Mouse (Mus musculus): ENCODE measurements around the gene Bach1. TPM values are rescaled to one million over a fixed set of nuclear protein-coding genes. Genes with fewer than 3 reads are reported as not detected.

The Bach1 gene
- polyA plus RNA-seq, 1 experiment = 0.85 TPM

GRCm38 (mm10) chr16:87724826-87725225, 26.1 kb downstream of the Bach1 start:
- H3K36me3 ChIP-seq (ENCODE audit: control insufficient read depth) = peaks cover 98% of the 10 kb centered on the region
- no peak for TF ChIP-seq TAL1 (IDR thresholded peaks at IDR 0.05; ENCODE audit: low read length)
- TF ChIP-seq GATA1 (IDR thresholded peaks at IDR 0.05; ENCODE audit: low read length) = no peak
- no peaks in the 10 kb centered on the region for H3K9me3 ChIP-seq (ENCODE audit: control insufficient read depth, low read length)
- H3K27me3 ChIP-seq (ENCODE audit: control insufficient read depth) = no peaks in the 10 kb centered on the region
- no peak overlapping the region for H3K4me3 ChIP-seq (replicated peaks)
- peaks cover 26% of the 10 kb centered on the region for H3K4me1 ChIP-seq (ENCODE audit: control insufficient read depth)

DNA sequence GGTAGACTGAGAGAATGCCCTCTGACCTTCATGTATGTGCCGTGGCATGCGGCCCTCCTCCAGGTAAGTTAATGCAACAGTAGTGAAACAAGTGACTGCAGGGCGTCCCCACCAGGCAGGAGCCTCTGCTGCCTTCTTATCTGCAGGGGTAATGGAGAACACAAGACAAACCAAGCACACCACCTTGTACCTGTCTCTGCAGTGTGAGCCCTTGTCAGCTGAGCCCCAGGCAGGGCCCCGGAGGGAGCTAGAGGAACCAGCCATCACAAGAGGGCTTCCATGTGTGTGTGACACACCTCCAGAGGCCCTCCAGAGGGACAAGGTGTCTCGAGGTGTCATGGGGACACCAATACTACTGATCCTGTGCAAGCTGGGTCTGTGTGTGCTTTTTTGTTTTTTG, 26.5 kb downstream of the Bach1 start:
- H3K4me1 ChIP-seq (ENCODE audit: control insufficient read depth) = peaks cover 22% of the 10 kb centered on the region
- H3K27me3 ChIP-seq (ENCODE audit: control insufficient read depth) = no peaks in the 10 kb centered on the region
- peaks cover 98% of the 10 kb centered on the region for H3K36me3 ChIP-seq (ENCODE audit: control insufficient read depth)
- no peaks in the 10 kb centered on the region for H3K9me3 ChIP-seq (ENCODE audit: control insufficient read depth, low read length)
- no peak for TF ChIP-seq TAL1 (IDR thresholded peaks at IDR 0.05; ENCODE audit: low read length)
- no peak for TF ChIP-seq GATA1 (IDR thresholded peaks at IDR 0.05; ENCODE audit: low read length)
- H3K4me3 ChIP-seq (replicated peaks) = no peak overlapping the region

DNA sequence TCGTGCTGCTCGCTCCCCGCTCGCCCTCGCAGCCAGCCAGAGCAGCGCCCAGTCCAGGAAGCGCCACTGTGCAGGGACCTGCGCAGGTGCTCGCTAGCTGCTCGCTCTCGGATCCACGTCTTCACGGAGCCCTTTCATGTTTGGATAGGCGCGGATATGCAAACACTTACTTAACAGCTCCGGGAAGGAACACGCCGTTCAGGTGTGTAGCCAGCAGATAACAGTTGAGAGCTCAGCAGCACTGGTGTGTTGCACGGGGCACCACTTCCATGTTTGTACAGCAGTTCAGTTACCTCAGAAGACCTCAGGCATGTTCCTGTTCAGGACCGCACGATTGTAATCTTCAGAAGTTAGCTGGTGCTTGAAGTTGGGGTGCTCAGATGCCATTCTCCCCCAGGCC, 27.2 kb downstream of the Bach1 start:
- peaks cover 98% of the 10 kb centered on the region for H3K36me3 ChIP-seq (ENCODE audit: control insufficient read depth)

DNA sequence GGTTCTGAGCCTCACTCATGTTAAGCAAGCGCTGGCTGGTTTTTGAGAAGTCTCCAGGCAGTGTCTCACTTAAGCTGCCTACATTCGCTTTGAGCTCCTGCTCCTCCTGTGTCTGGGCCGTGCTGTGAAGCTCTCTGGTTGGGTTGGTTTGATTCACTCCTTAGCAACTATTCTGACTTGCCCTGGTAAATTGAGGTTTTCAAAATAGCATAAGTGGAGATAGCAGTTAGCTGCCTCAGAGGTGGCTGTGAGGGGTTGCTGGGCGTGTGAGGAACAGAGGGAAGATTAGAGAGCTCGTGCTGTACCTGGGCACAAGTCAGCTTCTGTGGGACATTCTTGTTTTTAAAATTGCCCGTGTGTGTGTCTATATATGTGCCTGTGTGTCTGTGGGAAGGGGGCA, 27.6 kb downstream of the Bach1 start:
- H3K36me3 ChIP-seq (ENCODE audit: control insufficient read depth) = peaks cover 98% of the 10 kb centered on the region
- no peaks in the 10 kb centered on the region for H3K9me3 ChIP-seq (ENCODE audit: control insufficient read depth, low read length)
- TF ChIP-seq GATA1 (IDR thresholded peaks at IDR 0.05; ENCODE audit: low read length) (no peak), TAL1 (IDR thresholded peaks at IDR 0.05; ENCODE audit: low read length) (no peak)
- H3K4me3 ChIP-seq (replicated peaks) = no peak overlapping the region
- no peaks in the 10 kb centered on the region for H3K27me3 ChIP-seq (ENCODE audit: control insufficient read depth)
- peaks cover 16% of the 10 kb centered on the region for H3K4me1 ChIP-seq (ENCODE audit: control insufficient read depth)

More for the DNA sequence above, 27.2 kb downstream of the Bach1 start:
- Histone ChIP-seq H3K27me3 (ENCODE audit: control insufficient read depth) (no peaks in the 10 kb centered on the region), H3K4me1 (ENCODE audit: control insufficient read depth) (peaks cover 20% of the 10 kb centered on the region), H3K9me3 (ENCODE audit: control insufficient read depth, low read length) (no peaks in the 10 kb centered on the region), H3K4me3 (replicated peaks) (no peak overlapping the region)
- TF ChIP-seq TAL1 (IDR thresholded peaks at IDR 0.05; ENCODE audit: low read length) = no peak
- TF ChIP-seq GATA1 (IDR thresholded peaks at IDR 0.05; ENCODE audit: low read length) = no peak

DNA sequence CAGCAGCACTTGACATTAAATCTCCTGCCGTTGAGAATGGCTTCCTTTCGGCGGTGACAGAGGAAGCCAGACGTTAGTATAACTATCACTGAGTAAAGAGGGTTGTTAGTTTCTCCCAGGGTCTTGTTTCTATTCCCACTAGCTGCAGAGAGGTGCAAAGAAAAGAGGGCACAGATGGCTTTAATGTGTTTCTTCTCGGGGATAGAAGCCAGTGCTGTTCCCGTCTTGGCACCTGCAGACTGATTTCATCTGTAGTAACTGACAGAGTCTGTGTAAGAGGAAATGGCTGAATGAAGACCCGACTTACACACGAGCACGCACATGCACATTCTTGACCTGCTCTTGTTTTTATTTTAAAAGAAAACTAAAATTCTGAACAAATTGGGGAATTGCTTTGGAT, 28.5 kb downstream of the Bach1 start:
- Histone ChIP-seq H3K4me3 (replicated peaks) (no peak overlapping the region), H3K4me1 (ENCODE audit: control insufficient read depth) (peaks cover 16% of the 10 kb centered on the region), H3K36me3 (ENCODE audit: control insufficient read depth) (peaks cover 93% of the 10 kb centered on the region), H3K27me3 (ENCODE audit: control insufficient read depth) (no peaks in the 10 kb centered on the region), H3K9me3 (ENCODE audit: control insufficient read depth, low read length) (no peaks in the 10 kb centered on the region)
- no peak for TF ChIP-seq GATA1 (IDR thresholded peaks at IDR 0.05; ENCODE audit: low read length)
- TF ChIP-seq TAL1 (IDR thresholded peaks at IDR 0.05; ENCODE audit: low read length) = no peak

DNA sequence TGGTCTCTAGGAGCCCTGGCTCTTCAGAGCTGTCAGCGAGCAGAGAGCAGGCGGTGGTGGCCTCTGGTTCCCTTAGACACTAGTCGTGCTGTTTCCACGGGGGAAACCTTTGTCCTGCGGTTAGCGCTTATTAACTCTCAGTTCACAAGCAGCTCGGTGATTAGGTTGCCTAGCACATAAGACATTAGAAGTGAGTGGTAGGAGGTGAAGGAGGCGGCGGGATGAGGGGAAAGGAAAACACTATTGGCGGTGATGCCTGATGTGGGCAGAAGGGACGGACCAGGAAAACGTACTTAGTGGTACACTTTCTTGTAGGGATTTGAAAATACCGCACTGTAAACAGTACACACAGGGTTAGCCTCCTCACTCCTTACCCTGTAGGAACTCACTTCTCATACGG, 29.2 kb downstream of the Bach1 start:
- Histone ChIP-seq H3K36me3 (ENCODE audit: control insufficient read depth) (peaks cover 86% of the 10 kb centered on the region), H3K4me3 (replicated peaks) (no peak overlapping the region), H3K4me1 (ENCODE audit: control insufficient read depth) (peaks cover 16% of the 10 kb centered on the region), H3K27me3 (ENCODE audit: control insufficient read depth) (no peaks in the 10 kb centered on the region), H3K9me3 (ENCODE audit: control insufficient read depth, low read length) (no peaks in the 10 kb centered on the region)
- TF ChIP-seq GATA1 (IDR thresholded peaks at IDR 0.05; ENCODE audit: low read length) (no peak), TAL1 (IDR thresholded peaks at IDR 0.05; ENCODE audit: low read length) (no peak)

DNA sequence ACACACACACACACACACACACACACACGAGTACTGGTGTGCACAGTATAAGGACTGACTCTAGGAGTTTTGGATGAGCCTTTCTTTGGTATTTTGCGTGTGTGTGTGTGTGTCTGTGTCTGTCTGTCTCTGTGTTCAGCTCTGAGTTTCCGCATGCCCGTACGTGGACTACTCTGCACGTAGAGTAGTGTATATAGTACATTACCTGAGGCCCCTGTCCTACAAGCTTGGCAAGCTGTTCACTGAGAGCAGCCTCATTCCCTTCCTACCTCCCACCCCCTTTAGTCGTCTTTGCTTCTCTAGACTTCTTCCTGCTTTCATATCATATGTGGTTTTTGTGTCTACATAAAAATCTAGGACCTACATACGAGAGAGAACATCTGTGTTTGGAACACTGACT, 30.0 kb downstream of the Bach1 start:
- Histone ChIP-seq H3K27me3 (ENCODE audit: control insufficient read depth) (no peaks in the 10 kb centered on the region), H3K36me3 (ENCODE audit: control insufficient read depth) (peaks cover 85% of the 10 kb centered on the region), H3K4me1 (ENCODE audit: control insufficient read depth) (peaks cover 16% of the 10 kb centered on the region), H3K4me3 (replicated peaks) (no peak overlapping the region), H3K9me3 (ENCODE audit: control insufficient read depth, low read length) (no peaks in the 10 kb centered on the region)
- TF ChIP-seq GATA1 (IDR thresholded peaks at IDR 0.05; ENCODE audit: low read length) (no peak), TAL1 (IDR thresholded peaks at IDR 0.05; ENCODE audit: low read length) (no peak)

- no peak for TF ChIP-seq TAL1 (IDR thresholded peaks at IDR 0.05; ENCODE audit: low read length)
- no peaks in the 10 kb centered on the region for H3K27me3 ChIP-seq (ENCODE audit: control insufficient read depth)
- H3K4me1 ChIP-seq (ENCODE audit: control insufficient read depth) = peaks cover 16% of the 10 kb centered on the region
- H3K9me3 ChIP-seq (ENCODE audit: control insufficient read depth, low read length) = no peaks in the 10 kb centered on the region
- no peak overlapping the region for H3K4me3 ChIP-seq (replicated peaks)
- peaks cover 85% of the 10 kb centered on the region for H3K36me3 ChIP-seq (ENCODE audit: control insufficient read depth)
These were observed 30.7 kb downstream of the Bach1 start for GRCm38 (mm10) chr16:87729469-87729868.

DNA sequence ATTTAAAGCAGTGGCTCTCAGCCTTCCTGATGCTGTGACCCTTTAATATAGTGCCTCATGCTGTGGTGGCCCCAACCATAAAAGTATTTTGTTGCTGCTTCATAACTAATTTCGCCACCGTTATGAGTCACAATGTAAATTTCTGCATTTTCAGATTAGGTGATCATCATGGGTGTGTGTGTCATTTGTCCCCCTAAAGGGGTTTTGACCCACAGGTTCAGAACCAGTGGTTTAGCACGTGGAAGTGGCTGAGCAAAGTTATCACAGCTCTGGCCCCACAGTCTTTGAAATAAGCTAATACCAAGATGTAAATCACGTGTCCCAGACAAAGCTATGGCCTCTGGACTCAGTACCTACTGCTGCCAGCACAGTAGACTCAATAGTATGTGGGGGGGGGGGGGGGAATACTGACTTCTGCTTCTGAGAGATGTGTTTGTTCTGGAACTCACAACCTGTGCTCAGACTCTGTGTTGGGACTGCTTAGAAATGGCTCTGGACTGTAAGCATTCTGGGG, 36.2 kb downstream of the Bach1 start:
- Histone ChIP-seq H3K27me3 (ENCODE audit: control insufficient read depth) (no peaks in the 10 kb centered on the region), H3K36me3 (ENCODE audit: control insufficient read depth) (peaks cover 44% of the 10 kb centered on the region), H3K4me3 (replicated peaks) (no peak overlapping the region), H3K9me3 (ENCODE audit: control insufficient read depth, low read length) (no peaks in the 10 kb centered on the region), H3K4me1 (ENCODE audit: control insufficient read depth) (peaks cover 8% of the 10 kb centered on the region)
- TF ChIP-seq GATA1 (IDR thresholded peaks at IDR 0.05; ENCODE audit: low read length) (no peak), TAL1 (IDR thresholded peaks at IDR 0.05; ENCODE audit: low read length) (no peak)

DNA sequence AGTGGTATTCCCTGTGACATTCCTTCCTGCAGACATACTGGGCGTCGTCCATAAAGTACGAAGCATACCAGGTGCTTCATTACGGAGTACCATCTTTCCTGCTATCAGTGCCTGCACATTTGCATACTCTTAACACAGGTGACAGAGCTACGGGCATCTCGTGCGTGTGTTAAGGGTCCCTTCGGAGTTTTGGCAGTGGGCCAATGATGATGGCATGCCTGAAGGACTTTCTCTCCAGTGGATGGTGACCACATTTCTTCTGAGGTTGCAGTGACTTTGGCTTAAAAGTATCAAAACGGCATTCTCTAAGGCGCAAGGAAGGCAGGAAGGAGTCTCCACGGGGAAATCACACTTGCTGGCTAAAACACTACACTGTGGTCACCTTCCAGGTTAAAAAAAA, 37.4 kb downstream of the Bach1 start:
- TF ChIP-seq GATA1 (IDR thresholded peaks at IDR 0.05; ENCODE audit: low read length) = no peak
- TF ChIP-seq TAL1 (IDR thresholded peaks at IDR 0.05; ENCODE audit: low read length) = no peak

More for the DNA sequence above, 37.4 kb downstream of the Bach1 start:
- H3K9me3 ChIP-seq (ENCODE audit: control insufficient read depth, low read length) = no peaks in the 10 kb centered on the region
- no peak overlapping the region for H3K4me3 ChIP-seq (replicated peaks)
- H3K36me3 ChIP-seq (ENCODE audit: control insufficient read depth) = peaks cover 33% of the 10 kb centered on the region
- H3K27me3 ChIP-seq (ENCODE audit: control insufficient read depth) = no peaks in the 10 kb centered on the region
- peaks cover 8% of the 10 kb centered on the region for H3K4me1 ChIP-seq (ENCODE audit: control insufficient read depth)
